Mouse (Mus musculus): ENCODE measurements at regions not wholly inside any gene's neighbourhood (a gene's known extent, or its start where the extent isn't known, plus 50 kb on each side); places are given as distances from the start of the nearest gene placed in this dataset.

GRCm38 (mm10) chr14:25306166-25306565, 152.8 kb upstream of the Zmiz1 start:
- no peaks in the 10 kb centered on the region for H3K9me3 ChIP-seq (ENCODE audit: low read length)
- ATAC-seq, result no peak
- no peak for DNase-seq
- 63% methylated on average over 7 of the region's 7 CpGs for WGBS
- H3K27me3 ChIP-seq (ENCODE audit: insufficient read depth, low read length), result no peaks in the 10 kb centered on the region; the same call in 1 of the 2 replicates
- H3K4me2 ChIP-seq (ENCODE audit: low read depth), result no peak overlapping the region
- no peak overlapping the region for H3K27ac ChIP-seq (ENCODE audit: low read depth, low read length)
- no peak overlapping the region for H3K4me3 ChIP-seq (ENCODE audit: low read depth, low read length)
- peaks cover 7% of the 10 kb centered on the region; the same call in 1 of the 2 replicates for H3K4me1 ChIP-seq (ENCODE audit: insufficient read depth)
- H3K9ac ChIP-seq, result no peak overlapping the region
- no peaks in the 10 kb centered on the region for H3K36me3 ChIP-seq (ENCODE audit: insufficient read depth)
- TF ChIP-seq CTCF (IDR thresholded peaks at IDR 0.05; ENCODE audit: low read depth), result no peak

GRCm38 (mm10) chr14:25306961-25307654, 151.9 kb upstream of the Zmiz1 start:
- no peak overlapping the region for H3K4me2 ChIP-seq (ENCODE audit: low read depth)
- no peaks in the 10 kb centered on the region; the same call in 1 of the 2 replicates for H3K27me3 ChIP-seq (ENCODE audit: insufficient read depth, low read length)
- no peak overlapping the region for H3K4me3 ChIP-seq (ENCODE audit: low read depth, low read length)
- 86% methylated on average over 3 of the region's 3 CpGs for WGBS
- peaks cover 5% of the 10 kb centered on the region; the same call in 1 of the 2 replicates for H3K4me1 ChIP-seq (ENCODE audit: insufficient read depth)
- TF ChIP-seq CTCF (IDR thresholded peaks at IDR 0.05; ENCODE audit: low read depth), result no peak
- ATAC-seq (no peak), DNase-seq (no peak)
- no peaks in the 10 kb centered on the region for H3K36me3 ChIP-seq (ENCODE audit: insufficient read depth)
- no peaks in the 10 kb centered on the region for H3K9me3 ChIP-seq (ENCODE audit: low read length)
- no peak overlapping the region for H3K27ac ChIP-seq (ENCODE audit: low read depth, low read length)
- no peak overlapping the region for H3K9ac ChIP-seq

- Histone ChIP-seq H3K36me3 (ENCODE audit: insufficient read depth) (no peaks in the 10 kb centered on the region), H3K4me2 (ENCODE audit: low read depth) (no peak overlapping the region), H3K9ac (no peak overlapping the region), H3K9me3 (ENCODE audit: low read length) (no peaks in the 10 kb centered on the region), H3K27ac (ENCODE audit: low read depth, low read length) (no peak overlapping the region), H3K4me3 (ENCODE audit: low read depth, low read length) (no peak overlapping the region), H3K27me3 (ENCODE audit: insufficient read depth, low read length) (no peaks in the 10 kb centered on the region; the same call in 1 of the 2 replicates), H3K4me1 (ENCODE audit: insufficient read depth) (peaks cover 4% of the 10 kb centered on the region; the same call in 1 of the 2 replicates)
- TF ChIP-seq CTCF (IDR thresholded peaks at IDR 0.05; ENCODE audit: low read depth), result no peak
- WGBS, result 57% methylated on average over 3 of the region's 3 CpGs
- ATAC-seq (no peak), DNase-seq (no peak)
Measured at GRCm38 (mm10) chr14:25308051-25308450, 150.9 kb upstream of the Zmiz1 start.

GRCm38 (mm10) chr14:25310671-25311151, 148.3 kb upstream of the Zmiz1 start:
- DNase-seq (no peak), ATAC-seq (no peak)
- Histone ChIP-seq H3K27me3 (ENCODE audit: insufficient read depth, low read length) (no peaks in the 10 kb centered on the region), H3K4me3 (ENCODE audit: low read depth, low read length) (no peak overlapping the region), H3K9ac (no peak overlapping the region), H3K36me3 (ENCODE audit: insufficient read depth) (no peaks in the 10 kb centered on the region), H3K9me3 (ENCODE audit: low read length) (no peaks in the 10 kb centered on the region), H3K27ac (ENCODE audit: low read depth, low read length) (no peak overlapping the region), H3K4me1 (ENCODE audit: insufficient read depth) (peaks cover 4% of the 10 kb centered on the region; the same call in 1 of the 2 replicates), H3K4me2 (ENCODE audit: low read depth) (no peak overlapping the region)
- 57% methylated on average over 4 of the region's 4 CpGs for WGBS
- TF ChIP-seq CTCF (IDR thresholded peaks at IDR 0.05; ENCODE audit: low read depth), result no peak

- 44% methylated on average over 3 of the region's 3 CpGs for WGBS
- no peak overlapping the region for H3K27ac ChIP-seq (ENCODE audit: low read depth, low read length)
- DNase-seq, result no peak
Measured at GRCm38 (mm10) chr14:25311475-25311874, 147.5 kb upstream of the Zmiz1 start.

GRCm38 (mm10) chr14:25312135-25312534, 146.8 kb upstream of the Zmiz1 start:
- H3K27ac ChIP-seq (ENCODE audit: low read depth, low read length), result no peak overlapping the region

More at GRCm38 (mm10) chr14:25311475-25311874, 147.5 kb upstream of the Zmiz1 start:
- H3K4me3 ChIP-seq (ENCODE audit: low read depth, low read length), result no peak overlapping the region
- ATAC-seq, result no peak
- H3K9ac ChIP-seq, result no peak overlapping the region
- H3K9me3 ChIP-seq (ENCODE audit: low read length), result no peaks in the 10 kb centered on the region
- H3K4me2 ChIP-seq (ENCODE audit: low read depth), result no peak overlapping the region
- H3K27me3 ChIP-seq (ENCODE audit: insufficient read depth, low read length), result no peaks in the 10 kb centered on the region
- no peaks in the 10 kb centered on the region for H3K36me3 ChIP-seq (ENCODE audit: insufficient read depth)
- peaks cover 4% of the 10 kb centered on the region; the same call in 1 of the 2 replicates for H3K4me1 ChIP-seq (ENCODE audit: insufficient read depth)
- no peak for TF ChIP-seq CTCF (IDR thresholded peaks at IDR 0.05; ENCODE audit: low read depth)

GRCm38 (mm10) chr14:25312814-25313426, 146.1 kb upstream of the Zmiz1 start:
- H3K27ac ChIP-seq (ENCODE audit: low read depth, low read length), result no peak overlapping the region
- TF ChIP-seq CTCF (IDR thresholded peaks at IDR 0.05; ENCODE audit: low read depth), result no peak
- no peak overlapping the region for H3K4me2 ChIP-seq (ENCODE audit: low read depth)
- WGBS, result 77% methylated on average over 6 of the region's 6 CpGs
- ATAC-seq, result no peak
- no peaks in the 10 kb centered on the region for H3K27me3 ChIP-seq (ENCODE audit: insufficient read depth, low read length)
- no peak overlapping the region for H3K4me3 ChIP-seq (ENCODE audit: low read depth, low read length)
- no peaks in the 10 kb centered on the region for H3K9me3 ChIP-seq (ENCODE audit: low read length)
- no peaks in the 10 kb centered on the region for H3K36me3 ChIP-seq (ENCODE audit: insufficient read depth)
- H3K4me1 ChIP-seq (ENCODE audit: insufficient read depth), result peaks cover 4% of the 10 kb centered on the region; the same call in 1 of the 2 replicates
- DNase-seq, result no peak
- no peak overlapping the region for H3K9ac ChIP-seq

More at GRCm38 (mm10) chr14:25312135-25312534, 146.8 kb upstream of the Zmiz1 start:
- Histone ChIP-seq H3K4me2 (ENCODE audit: low read depth) (no peak overlapping the region), H3K9me3 (ENCODE audit: low read length) (no peaks in the 10 kb centered on the region), H3K36me3 (ENCODE audit: insufficient read depth) (no peaks in the 10 kb centered on the region), H3K4me1 (ENCODE audit: insufficient read depth) (peaks cover 4% of the 10 kb centered on the region; the same call in 1 of the 2 replicates), H3K4me3 (ENCODE audit: low read depth, low read length) (no peak overlapping the region), H3K27me3 (ENCODE audit: insufficient read depth, low read length) (no peaks in the 10 kb centered on the region), H3K9ac (no peak overlapping the region)
- ATAC-seq (no peak), DNase-seq (no peak)
- WGBS, result 12% methylated on average over 7 of the region's 7 CpGs
- TF ChIP-seq CTCF (IDR thresholded peaks at IDR 0.05; ENCODE audit: low read depth), result no peak; the same call in 1 of the 2 replicates

Data from forebrain, postnatal 0 days (tissue).